Mouse (Mus musculus): ENCODE results near the gene Xntrpc.
"Not testable (repeated sequence)": the region's sequence is repeated elsewhere in the genome, so short reads cannot be mapped to it uniquely, and the experiment has no call there.

Xntrpc gene

GRCm38 (mm10) chr7:102065046-102065891 lies at the start of gene Xntrpc, which contains the start of the genes Rnf121 and Xndc1:
Xntrpc (plus strand) TSS chr7:102065713.
Rnf121 (minus strand) TSS chr7:102065469.
Xndc1 (plus strand) TSS chr7:102065511.
- peak; percentile 93 to 96 for DNase-seq

- no peak for DNase-seq
Observed at GRCm38 (mm10) chr7:102016936-102017335, 48.6 kb upstream of the Xntrpc start.

- DNase-seq = no peak
Observed at GRCm38 (mm10) chr7:102017452-102017851, 48.1 kb upstream of the Xntrpc start.

GRCm38 (mm10) chr7:102018034-102018433 lies 47.5 kb upstream of the Xntrpc start:
- peak in 1 of 2 experiments; percentile 33 for DNase-seq

GRCm38 (mm10) chr7:102018590-102018989 lies 46.9 kb upstream of the Xntrpc start, which contains the start of gene Il18bp:
Il18bp (minus strand) TSS chr7:102018690.
- DNase-seq = no peak

- no peak for DNase-seq
Observed at GRCm38 (mm10) chr7:102019362-102019761, 46.2 kb upstream of the Xntrpc start.

- DNase-seq = not testable (repeated sequence)
Observed at GRCm38 (mm10) chr7:102020934-102021333, 44.6 kb upstream of the Xntrpc start.

GRCm38 (mm10) chr7:102023821-102024220 lies 41.7 kb upstream of the Xntrpc start:
- no peak for DNase-seq

- no peak for DNase-seq
Observed at GRCm38 (mm10) chr7:102025187-102026119, 40.1 kb upstream of the Xntrpc start.

- peak; percentile 34 to 36 for DNase-seq
Observed at GRCm38 (mm10) chr7:102034904-102035303, 30.6 kb upstream of the Xntrpc start.

- no peak for DNase-seq
Observed at GRCm38 (mm10) chr7:102035534-102035933, 30.0 kb upstream of the Xntrpc start.

GRCm38 (mm10) chr7:102037318-102037717 lies 28.2 kb upstream of the Xntrpc start:
- DNase-seq = no peak

- no peak for DNase-seq
Observed at GRCm38 (mm10) chr7:102042314-102042713, 23.2 kb upstream of the Xntrpc start.

- not testable (repeated sequence) for DNase-seq
Observed at GRCm38 (mm10) chr7:102048524-102048923, 17.0 kb upstream of the Xntrpc start.

- DNase-seq = no peak
Observed at GRCm38 (mm10) chr7:102061353-102061752, 4.2 kb upstream of the Xntrpc start.

GRCm38 (mm10) chr7:102062203-102062602 lies 3.3 kb upstream of the Xntrpc start:
- no peak for DNase-seq

GRCm38 (mm10) chr7:102063891-102064290 lies 1.6 kb upstream of the Xntrpc start:
- DNase-seq = no peak

GRCm38 (mm10) chr7:102064655-102065045 lies 863 bp upstream of the Xntrpc start:
- no peak for DNase-seq

GRCm38 (mm10) chr7:102066363-102066762 lies 850 bp downstream of the Xntrpc start:
- no peak for DNase-seq

GRCm38 (mm10) chr7:102076714-102077296 lies 11.3 kb downstream of the Xntrpc start:
- DNase-seq = peak in 1 of 2 experiments; percentile 28

GRCm38 (mm10) chr7:102078517-102078916 lies 13.0 kb downstream of the Xntrpc start:
- peak; percentile 32 to 47 for DNase-seq

GRCm38 (mm10) chr7:102080311-102080710 lies 14.8 kb downstream of the Xntrpc start:
- no peak for DNase-seq

GRCm38 (mm10) chr7:102081784-102082183 lies 16.3 kb downstream of the Xntrpc start:
- DNase-seq = no peak
